Mouse (Mus musculus): ENCODE results near the gene Ppp1r1b. TPM values are rescaled to one million over a fixed set of nuclear protein-coding genes. Genes with fewer than 3 reads are reported as not detected.

Gene Ppp1r1b
- not detected in 2 replicates for total RNA-seq (2017)

DNA sequence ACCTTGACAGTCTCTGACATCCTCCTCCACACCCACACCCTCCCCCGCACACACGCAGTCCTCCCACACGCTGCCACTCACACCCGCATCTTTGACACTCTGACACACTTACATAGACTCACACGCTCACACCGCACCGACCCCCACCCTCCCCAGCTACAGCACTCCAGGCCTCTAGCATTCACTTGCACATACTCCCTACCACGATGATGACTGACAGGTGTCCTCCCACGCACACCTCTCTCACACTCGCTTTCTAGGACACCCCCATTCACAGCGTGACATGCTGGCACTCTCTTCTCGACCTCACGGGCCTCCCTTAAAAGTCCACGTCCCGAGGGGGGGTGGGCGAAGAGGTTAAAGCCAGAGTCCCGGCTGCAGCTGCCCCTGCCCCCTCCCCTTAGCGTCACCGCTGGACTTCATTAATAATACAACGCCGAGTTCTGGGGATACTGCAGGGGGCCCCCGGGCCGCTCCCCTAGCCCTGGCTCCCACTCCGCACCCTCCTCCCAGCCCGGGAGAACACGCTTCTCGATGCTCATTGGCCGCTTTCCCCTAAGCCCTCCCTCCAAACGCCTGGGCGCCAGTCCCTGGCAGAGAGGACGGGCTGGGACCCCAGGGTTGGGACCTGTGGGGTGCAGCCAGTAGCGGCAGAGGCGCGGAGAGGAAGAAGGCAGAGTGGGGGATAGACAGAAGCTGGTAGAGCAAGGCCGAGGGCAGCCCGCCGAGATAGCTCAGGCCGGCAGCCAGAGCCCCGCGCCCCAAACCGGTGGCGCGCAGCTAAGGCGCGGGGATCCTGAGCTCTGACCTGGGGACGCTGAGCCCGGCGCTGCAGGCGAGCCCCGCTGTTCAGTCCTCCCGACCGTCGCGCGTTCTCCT lies at the start of gene Ppp1r1b:
Gene Ppp1r1b, plus strand, starts transcription at position 322 of the 879 bp plus-strand sequence.
- peak; percentile 43 for ATAC-seq (replicated peaks; ENCODE audit: low read depth, poor library complexity, severe bottlenecking)

DNA sequence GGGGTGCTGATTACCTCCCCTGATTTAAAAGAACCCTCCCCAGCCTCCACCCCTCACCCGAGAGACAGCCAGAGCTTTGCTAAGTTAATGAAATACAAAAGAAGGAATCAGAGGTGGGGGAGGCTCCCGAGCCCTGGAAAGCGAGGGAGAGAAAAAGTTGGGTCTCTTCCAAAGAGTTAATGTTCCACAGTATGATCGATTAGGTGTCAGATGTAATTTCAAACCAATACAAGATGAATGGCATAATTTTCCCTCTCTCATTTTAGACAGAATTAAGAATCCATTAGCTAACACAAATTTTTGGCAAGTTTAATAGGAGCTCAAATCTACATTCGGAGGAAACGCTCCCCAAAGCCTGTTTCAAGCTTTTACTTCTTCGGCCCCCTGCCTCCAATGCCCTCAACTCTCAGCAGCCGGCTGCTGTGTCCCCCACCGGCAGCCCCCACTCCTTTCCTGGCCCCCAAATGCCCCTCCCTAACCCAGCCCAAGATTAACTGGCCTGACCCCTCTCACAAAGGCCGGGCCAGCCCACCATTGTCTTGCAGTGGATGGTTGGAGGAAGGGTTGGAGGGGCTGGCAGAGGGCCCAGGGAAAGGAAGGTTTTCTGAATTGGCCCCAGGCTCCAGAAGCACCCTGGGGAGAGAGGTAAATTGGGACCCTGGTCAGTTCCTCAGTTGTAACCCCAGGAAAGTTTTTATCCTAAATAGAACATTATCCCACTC lies 49.6 kb upstream of the Ppp1r1b start:
- no peak for ATAC-seq (replicated peaks; ENCODE audit: low read depth, poor library complexity, severe bottlenecking)

DNA sequence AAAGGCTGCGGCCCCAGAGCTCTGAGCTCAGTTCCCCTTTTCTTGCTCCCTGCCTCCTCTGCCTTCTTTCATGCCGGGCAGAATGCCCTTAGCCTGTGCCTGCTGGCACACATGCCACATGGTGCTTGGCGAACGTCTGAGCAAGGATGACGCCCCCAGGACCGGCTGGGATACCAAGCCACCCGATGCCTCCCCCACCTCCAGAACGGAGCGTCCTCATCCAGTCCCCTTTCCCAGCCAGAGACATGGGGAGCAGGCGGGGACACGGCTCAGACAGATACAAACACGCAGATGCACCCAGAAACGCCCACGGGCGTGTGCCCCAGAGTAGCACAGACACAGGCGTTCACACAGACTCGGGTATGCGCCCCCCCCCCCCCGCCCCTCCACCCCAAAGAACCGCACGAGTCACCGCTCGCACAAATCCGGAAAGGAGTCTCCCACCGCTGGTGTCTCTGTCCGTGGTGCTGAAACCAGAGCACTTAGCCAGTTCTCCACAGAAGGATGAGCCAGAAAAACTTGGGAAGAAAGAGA lies 34.3 kb upstream of the Ppp1r1b start:
- peak; percentile 48 for ATAC-seq (replicated peaks; ENCODE audit: low read depth, poor library complexity, severe bottlenecking)

DNA sequence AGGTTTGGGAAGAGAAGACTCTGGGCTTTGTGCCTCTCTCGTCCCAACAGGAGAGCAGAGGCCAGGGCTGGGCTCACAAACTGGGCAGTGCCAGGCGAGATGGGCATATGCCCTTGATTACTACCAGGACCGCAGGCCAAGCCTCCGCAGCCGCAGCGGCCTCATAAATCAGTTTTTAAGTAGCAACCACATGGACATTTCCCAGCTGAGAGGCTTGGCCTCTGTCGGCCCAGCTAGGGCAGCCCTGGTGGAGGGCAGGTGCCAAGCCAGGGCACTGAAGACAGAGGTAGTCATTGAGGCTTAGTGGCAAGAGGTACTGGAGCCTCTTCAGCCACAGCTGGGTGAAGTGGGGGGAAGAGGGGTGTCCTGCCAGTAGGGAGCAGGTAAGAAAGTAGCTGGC lies 30.7 kb upstream of the Ppp1r1b start:
- ATAC-seq (replicated peaks; ENCODE audit: low read depth, poor library complexity, severe bottlenecking), result no peak

DNA sequence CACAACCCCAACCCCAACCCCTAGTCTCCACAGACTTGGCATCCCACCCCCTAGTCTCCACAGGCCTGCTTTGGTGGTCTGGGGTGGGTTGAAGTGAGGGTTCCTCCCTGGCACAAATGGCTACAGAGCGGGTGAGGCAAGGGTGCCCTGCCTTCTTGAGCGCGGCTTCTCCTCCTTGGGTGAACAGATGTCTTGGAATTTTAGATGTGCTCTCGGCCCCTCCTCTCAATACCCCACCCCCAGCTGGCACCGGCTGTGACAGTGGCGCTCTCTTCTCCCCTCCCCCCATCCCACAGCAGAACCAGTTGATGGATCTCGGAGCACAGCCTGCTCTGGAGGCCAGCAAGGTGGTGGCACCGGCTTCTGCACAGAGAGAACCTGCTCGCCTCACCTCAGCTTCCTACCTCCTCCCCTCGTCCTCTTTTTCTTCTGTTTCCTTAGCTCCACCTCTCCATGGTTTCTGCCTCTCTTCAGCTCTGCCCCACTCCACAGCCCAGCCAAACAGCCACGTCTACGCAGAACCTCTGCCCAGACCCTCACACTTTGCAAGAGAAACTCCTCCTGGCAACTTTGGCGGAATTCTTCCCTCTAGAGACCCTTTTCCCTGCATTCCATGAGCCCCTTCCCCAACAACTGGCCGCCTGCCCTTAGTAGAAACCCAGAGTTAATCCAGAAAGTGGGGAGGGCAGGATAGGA lies 29.6 kb upstream of the Ppp1r1b start:
- no peak for ATAC-seq (replicated peaks; ENCODE audit: low read depth, poor library complexity, severe bottlenecking)

DNA sequence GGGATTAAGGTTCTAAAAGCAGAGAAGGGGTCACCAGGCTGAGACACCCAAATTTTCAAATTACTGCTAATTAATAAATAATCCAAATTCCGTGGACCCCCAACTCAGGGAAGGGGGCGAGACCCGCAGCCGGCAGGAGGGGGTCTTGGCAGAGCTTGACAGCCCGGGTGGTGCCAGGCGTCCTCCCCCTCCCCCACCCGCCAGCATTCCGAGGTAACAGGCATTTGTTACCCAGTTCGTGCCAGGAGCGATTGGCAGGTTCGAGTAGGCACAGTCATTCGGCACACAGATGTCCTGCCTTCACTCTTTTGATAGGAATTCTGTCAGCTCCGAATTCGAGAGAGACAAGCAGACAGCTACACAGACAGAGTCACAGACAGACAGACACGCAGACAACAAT lies 29.1 kb upstream of the Ppp1r1b start:
- ATAC-seq (replicated peaks; ENCODE audit: low read depth, poor library complexity, severe bottlenecking), result no peak

DNA sequence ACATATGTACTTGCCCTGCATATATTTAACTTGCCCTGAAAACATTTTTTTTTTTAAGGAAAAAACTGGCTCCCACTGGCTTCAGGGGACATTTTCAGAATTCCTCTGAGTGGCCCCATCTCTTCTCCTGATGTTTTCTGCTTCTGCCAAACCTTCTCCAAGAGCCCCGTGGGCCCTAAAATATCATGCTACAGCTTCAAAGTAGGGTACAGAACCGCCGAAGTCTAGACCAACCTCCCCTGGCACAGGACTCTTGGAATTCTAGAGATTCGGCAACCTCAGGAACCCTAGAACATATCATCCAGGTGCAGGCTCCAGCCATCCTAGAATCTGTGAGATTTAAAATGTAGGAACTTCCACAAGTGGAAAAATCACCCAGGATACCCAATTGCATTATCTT lies 28.7 kb upstream of the Ppp1r1b start:
- ATAC-seq (replicated peaks; ENCODE audit: low read depth, poor library complexity, severe bottlenecking), result no peak

DNA sequence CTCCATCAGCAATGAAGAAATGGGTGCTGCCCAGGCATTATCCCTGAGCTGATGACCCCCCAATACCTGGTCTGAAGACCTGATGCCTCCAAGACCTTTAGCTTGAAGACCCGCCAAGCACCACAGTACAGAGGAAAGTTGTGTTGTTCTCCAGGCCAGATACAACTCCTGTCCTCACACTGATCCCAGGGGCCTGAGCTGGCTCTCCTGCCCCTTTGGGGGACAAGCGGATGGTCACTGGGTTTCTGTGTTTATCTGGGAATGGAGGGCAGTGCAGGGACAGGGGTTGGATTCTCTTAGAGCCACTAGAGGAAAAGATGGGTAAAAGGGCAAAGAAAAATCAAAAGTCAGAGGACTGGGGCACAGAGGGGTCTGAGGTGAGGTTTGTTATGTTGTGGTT lies 28.3 kb upstream of the Ppp1r1b start:
- no peak for ATAC-seq (replicated peaks; ENCODE audit: low read depth, poor library complexity, severe bottlenecking)

DNA sequence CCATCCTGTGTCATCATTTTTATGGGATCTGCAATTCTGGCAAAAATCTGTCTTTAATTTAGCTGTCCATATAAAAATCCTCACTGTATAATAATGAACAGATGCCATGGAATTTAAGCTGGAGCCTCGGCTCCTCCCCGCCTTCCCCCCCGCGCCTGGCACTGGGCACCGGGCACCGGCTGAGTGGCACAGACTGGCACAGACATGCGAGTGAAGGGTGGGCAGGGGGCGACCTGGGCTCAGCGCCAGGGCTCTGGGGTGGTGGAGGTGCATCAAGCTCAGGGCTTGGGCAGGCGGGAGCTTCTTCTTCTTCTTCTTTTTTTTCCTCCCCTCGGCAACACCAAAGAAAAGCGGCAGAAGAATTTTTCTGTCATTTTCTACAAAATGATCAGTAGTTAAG lies 27.8 kb upstream of the Ppp1r1b start:
- no peak for ATAC-seq (replicated peaks; ENCODE audit: low read depth, poor library complexity, severe bottlenecking)

DNA sequence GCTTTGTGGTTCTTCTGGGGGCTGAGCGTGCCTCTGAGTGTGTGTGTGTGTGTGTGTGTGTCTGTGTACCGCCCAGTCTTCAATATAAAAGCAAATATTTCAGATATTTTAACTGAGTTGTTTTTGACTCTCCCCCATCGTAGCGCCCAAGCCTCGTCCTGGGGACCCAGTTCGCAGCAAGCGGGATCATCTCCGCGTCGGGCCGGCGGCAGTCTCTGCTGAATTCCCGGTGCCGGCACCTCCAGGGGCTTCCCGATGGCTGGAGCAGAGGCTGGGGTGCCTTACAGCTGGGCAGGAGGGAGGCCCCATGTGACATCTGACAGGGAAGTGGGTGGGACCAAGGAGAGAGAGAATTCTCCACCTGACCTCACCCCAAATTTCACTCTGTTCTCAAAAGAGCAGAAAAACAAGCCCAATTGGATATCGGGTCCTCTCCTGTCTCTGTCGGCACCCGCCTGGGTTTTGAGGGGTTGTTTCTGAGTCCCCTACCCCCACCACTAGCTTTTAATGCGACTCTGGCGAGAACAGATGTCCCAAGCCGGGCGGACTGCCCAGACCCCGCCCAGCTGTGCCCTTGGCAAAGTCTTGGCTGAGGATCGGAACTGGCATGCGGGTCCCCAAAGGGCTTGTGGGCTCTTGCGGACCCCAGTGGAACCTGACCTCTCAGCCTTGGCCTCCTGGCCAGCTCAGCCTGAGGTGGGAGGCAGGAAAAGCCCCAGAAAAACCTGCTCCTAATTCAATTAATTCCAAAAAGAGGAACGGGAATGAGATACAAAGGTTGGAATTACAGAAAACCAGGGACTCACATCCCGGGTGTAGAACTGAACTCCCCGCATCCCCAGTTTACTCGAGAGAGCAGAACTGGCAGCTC lies 27.2 kb upstream of the Ppp1r1b start:
- ATAC-seq (replicated peaks; ENCODE audit: low read depth, poor library complexity, severe bottlenecking), result no peak

DNA sequence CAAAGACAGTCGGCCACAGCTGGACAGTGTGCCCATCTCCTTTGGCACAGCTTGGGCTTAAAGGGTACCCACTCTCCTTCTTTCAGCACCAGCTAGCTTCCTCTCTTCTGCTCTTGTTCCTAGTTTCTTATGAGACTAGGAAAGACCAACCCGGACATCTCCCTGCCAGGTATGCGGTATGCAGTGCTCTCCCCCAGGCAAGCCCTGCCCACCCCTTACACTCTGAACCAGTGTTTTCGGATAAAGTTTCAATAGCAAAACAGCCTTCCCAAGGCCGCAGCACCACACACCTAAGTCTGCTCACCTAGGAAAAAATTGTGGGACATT lies 26.6 kb upstream of the Ppp1r1b start:
- ATAC-seq (replicated peaks; ENCODE audit: low read depth, poor library complexity, severe bottlenecking), result no peak

DNA sequence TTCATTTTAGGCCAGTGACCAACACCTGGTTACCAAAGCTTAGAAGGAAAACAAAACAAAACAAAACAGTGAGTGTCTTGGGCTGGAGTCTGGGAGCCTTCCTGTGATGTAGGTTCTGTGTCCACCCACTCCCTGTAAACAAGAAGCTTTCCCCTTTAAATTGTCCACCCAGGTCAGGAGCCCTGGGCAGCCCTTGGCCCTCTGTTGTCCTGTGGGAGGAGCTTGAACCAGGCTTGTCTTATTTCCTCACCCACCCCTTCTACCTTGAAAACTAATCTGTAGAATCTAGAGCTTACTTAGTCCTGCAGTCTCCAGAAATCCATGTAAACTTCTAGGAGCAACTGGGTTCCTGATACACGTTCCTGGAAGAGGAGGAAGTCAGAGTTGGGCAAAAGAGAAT lies 26.0 kb upstream of the Ppp1r1b start:
- no peak for ATAC-seq (replicated peaks; ENCODE audit: low read depth, poor library complexity, severe bottlenecking)

DNA sequence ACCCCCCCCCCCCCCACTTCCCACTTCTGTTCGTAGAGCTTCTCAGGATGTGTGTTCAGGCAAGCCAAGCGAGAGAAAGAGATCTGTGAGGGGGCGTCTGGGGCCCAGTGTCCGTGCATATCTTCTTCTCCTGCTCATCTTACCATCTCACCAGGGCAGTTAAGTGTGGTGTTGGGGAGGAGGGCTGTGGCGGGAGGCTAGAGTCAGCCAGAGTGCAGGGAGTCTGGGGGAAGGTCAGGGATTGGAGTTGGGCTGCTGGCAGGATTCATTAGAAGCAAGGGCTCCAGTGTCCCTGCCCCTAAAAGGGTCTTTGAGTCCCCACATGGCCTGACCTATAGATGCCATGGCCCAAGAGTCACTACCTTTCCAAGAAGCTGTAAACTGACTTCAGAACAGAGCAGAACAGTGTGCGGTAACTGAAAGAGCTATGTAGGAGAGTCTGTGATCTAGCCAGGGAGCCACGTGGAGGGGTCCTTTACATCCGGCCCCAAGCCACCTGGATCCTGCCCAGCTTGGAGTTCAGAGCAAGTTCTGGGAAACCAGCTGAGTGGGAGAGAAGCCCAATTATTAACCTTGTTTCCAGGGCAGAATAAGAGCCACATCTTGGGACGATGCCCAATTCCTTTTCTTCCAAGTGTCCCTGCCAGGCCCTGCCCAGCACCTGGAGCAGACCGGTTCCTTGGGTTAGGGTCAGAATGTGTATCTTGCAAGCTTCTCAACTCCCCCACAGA lies 24.9 kb upstream of the Ppp1r1b start:
- no peak for ATAC-seq (replicated peaks; ENCODE audit: low read depth, poor library complexity, severe bottlenecking)

DNA sequence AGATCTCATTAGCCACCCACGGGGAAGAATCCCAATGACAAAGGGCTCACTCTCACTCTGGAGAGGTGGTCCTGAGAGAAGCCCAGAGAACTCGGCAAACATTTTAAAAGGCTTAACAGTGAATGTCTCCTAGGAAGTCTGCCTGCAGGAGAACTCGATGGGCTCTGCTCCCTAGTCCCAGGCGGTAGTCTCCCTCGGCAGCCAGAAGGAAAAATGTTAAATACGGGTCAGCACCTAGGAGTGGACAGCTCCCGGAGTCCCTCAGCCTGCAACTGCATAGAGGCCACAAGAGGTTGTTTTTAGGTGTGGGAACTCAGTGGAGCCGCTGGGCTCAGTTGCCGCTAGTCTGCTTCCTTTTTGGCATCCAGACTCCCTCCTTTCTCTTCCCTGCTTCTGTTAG lies 24.3 kb upstream of the Ppp1r1b start:
- ATAC-seq (replicated peaks; ENCODE audit: low read depth, poor library complexity, severe bottlenecking), result peak; percentile 50; the same call in 1 of the 2 replicates

DNA sequence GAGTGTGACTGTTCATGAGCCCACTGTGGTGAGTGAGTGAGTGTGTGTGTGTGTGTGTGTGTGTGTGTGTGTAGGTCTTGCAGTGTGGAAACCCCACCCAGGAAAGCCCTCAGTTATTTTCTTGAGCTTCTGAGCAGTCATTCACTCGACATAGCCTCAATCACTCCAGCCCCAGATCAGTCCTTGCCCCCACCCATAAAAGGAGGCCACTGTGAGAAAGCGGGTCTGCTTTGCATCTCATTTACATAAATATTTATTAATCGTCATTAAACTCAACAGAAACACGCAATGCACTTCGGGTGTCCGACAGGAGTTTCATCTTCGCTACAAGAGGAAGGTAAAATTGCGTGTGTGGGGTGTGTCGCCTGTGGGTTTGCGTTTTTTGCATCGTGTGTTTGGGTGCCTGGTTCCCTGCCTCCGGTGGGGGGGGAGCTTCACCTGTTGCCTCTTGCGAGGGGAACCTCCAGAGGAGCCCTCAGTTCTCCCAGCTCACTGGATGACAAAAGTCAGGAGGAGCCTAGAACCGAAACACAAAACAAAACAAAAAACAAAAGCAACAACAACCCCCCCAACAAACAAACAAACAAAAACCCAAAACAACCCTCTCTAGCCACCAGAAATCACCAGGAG lies 22.9 kb upstream of the Ppp1r1b start:
- no peak for ATAC-seq (replicated peaks; ENCODE audit: low read depth, poor library complexity, severe bottlenecking)

DNA sequence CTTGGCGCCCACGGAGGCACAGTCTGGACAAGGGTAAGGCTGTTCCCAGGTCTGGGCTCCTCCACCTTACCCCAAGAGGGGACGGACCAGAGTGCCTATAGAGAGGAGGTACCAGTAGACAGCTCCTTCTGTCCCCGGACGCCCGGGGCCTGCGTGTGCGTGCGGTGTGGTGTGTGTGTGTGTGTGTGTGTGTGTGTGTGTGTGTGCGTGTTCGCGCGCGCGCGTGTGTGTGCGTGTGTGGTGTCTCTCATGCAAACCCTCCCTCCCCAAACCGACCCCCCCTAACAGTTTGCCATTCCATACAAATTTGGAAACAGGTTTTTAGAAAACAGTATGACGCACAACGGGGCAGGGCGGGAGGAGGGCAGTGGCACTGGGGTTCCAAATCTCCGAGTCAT lies 22.4 kb upstream of the Ppp1r1b start:
- no peak for ATAC-seq (replicated peaks; ENCODE audit: low read depth, poor library complexity, severe bottlenecking)

DNA sequence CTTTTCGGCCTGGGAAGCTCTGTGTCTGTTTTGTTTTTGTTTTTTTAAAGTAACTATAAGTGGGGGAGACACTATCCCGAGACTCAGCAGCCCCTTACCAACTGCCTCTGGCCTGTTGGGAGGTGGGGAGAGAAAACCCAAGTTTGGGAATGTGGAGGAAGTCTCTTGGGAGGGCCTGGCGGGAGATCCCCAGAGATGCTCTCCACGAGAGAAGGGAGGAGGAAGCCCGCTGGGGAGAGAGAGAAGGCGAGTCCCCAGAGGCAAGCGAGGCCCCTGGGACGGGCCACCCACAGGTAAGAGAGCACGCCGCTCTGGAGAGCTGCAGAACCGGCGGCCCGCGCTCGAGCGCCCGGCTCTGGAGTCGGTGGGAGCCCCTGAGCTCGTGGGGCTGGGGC lies 21.5 kb upstream of the Ppp1r1b start:
- no peak for ATAC-seq (replicated peaks; ENCODE audit: low read depth, poor library complexity, severe bottlenecking)

DNA sequence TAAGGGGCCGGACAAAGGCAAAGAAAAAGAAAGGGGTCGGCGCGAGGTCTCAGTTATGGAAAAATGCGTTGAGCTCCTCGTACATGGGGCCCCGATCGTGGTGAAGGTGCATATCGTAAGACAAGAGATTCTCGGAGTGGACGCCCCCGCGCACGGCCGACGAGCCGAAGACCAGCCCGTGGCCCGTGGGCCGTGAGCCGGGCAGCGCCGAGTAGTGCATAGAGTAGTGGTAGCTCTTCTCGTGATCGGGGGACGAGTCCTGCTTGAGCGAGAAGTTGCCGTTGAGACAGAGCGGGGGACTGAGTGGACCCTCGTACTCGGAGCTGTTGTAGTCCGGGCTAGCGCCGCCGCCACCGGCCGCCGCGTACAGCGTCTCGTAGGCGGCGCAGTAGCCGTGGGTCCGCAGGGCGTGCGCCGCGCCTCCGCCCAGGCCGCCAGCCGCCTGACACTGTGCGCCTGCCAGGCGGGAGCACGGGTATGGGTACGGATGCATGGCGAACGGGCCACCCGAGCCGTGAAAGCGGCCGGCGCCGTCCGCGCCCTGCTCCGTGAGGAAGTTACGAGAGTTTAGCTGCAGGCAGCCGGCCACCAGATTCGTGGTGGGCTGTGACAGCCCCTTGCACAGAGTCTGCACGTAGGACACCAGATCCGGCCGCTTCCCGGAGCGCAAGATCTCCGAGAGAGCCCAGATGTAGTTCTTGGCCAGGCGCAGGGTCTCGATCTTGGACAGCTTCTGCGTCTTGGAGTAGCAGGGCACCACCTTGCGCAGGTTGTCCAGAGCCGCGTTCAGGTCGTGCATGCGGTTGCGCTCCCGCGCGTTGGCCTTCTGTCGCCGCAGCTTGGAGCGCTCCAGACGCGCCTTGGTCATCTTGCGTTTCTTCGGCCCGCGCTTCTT lies 20.8 kb upstream of the Ppp1r1b start:
- no peak; the same call in 1 of the 2 replicates for ATAC-seq (replicated peaks; ENCODE audit: low read depth, poor library complexity, severe bottlenecking)
